Mouse (Mus musculus) layer of hippocampus, adult 2 months (tissue): ENCODE data around the gene Btg2. TPM values are rescaled to one million over a fixed set of nuclear protein-coding genes. Genes with fewer than 3 reads are reported as not detected.
A peak's percentile ranks its signal among the peaks of the same experiment; 100 is the strongest.

ENCODE experiments used
- DNase-seq, 2 experiments: peaks; one replicate each; pipeline ENCODE4 v3.0.0; 2022; ENCODE audit warnings: low spot score in 2 of 2
- H3K27ac ChIP-seq: fragments of 200-600 bp; 2 replicates; pipeline ENCODE4 v1.8.1; 2022
- H3K4me3 ChIP-seq: fragments of 200-600 bp; 2 replicates; pipeline ENCODE4 v1.8.1; 2022; ENCODE audit warnings: mild to moderate bottlenecking
- CTCF ChIP-seq: fragments of 200-600 bp; conservative IDR thresholded peaks from 2 replicates; pipeline ENCODE4 v1.8.1; 2022; ENCODE audit warnings: antibody characterized with exemption, mild to moderate bottlenecking, moderate library complexity
- total RNA-seq, 2 experiments: library from RNA; stranded (reverse); gene quantifications; 2 replicates each; pipeline ENCODE4 v1.2.3; 2021

Btg2 gene
- total RNA-seq, 2 experiments from 2014 or later, result 17.2 to 22.0 TPM

GRCm38 (mm10) chr1:134095721-134096120 lies 16.8 kb upstream of the Btg2 start:
- no peak overlapping the region for H3K4me3 ChIP-seq
- H3K27ac ChIP-seq, result peak overlapping the region; percentile 39; the same call in 1 of the 2 replicates
- DNase-seq, result no peak
- TF ChIP-seq CTCF, result no peak

DNA sequence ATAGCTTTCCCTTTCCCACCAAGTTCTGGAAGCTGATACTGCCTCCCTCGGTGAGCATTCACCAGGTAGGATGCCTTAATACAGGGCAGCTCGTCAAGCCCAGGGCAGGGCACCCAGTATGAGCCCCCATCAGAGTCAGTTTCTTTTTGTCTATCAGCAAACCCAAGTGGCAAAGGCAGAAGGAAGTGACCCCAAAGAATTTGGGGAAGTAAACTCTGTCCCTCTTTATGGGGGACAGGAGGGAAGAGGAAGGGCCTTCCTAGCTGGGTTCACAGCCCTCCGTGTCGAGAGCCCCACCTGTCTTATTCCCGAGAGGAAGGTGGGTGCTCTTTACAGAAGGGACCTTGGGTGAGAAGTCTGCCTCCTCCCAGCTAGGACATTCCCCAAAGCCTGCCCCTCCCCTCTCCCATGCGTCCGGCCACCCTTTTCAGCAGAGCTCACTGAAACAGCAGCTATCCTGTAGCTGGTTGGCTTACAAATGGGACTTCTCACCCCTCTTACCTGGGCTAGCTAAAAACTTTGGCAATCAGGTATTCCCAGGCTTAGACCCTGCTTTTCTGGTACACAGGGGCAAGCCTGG lies 16.2 kb upstream of the Btg2 start:
- H3K4me3 ChIP-seq, result no peak overlapping the region
- DNase-seq, result no peak
- no peak for TF ChIP-seq CTCF
- H3K27ac ChIP-seq, result peak overlapping the region; percentile 47

- H3K4me3 ChIP-seq, result peak overlapping the region; percentile 56; the same call in 1 of the 2 replicates
- DNase-seq, result no peak
- no peak for TF ChIP-seq CTCF
- H3K27ac ChIP-seq, result peak overlapping the region; percentile 84
These were observed 15.0 kb upstream of the Btg2 start for GRCm38 (mm10) chr1:134093771-134094526.

DNA sequence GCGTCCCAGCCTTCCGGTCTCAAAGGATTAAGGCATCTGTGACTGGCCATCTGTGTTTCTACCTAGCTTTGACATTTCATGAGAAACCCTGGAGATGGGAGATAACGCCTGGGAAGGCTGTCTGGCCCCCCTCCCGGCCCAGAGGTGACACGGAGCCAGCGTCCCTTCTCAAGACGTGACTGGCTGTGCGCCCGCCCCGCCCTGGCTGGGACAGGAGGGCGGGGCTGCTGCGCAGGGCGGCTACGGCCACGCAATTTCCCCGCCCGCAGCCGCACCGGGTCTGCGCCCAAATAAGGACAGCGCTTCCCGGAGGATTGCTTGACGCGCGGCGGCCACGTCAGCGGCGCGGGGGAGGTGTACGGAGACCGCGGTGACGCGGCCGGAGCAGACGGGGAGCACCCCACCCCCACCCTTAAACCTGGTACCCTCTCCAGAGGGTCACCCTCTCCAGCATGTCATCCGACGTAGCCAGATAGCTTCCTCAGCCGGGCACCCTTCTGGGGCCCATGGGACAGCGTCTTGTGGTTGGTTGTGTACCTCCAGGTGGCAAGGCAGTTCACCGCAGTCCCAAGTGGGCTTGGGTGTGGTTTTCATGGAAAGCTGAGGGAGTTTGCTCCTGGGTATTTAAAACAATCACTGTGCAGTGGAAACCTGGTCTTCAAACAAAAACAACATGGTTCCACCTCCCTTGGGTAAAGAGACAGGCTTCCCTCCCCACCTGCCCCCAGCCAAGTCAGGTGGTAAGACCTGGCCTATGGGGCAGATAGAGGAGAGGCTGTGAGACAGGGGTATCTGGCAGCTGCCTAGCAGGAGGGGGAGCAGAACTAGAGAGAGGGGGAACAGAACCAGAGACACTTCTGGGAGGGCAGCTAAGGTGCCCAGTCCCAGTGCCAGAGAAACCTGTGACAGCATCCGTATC lies 14.2 kb upstream of the Btg2 start:
- DNase-seq, result peak; percentile 87 to 90
- TF ChIP-seq CTCF, result no peak
- H3K4me3 ChIP-seq, result peak overlapping the region; percentile 56

DNA sequence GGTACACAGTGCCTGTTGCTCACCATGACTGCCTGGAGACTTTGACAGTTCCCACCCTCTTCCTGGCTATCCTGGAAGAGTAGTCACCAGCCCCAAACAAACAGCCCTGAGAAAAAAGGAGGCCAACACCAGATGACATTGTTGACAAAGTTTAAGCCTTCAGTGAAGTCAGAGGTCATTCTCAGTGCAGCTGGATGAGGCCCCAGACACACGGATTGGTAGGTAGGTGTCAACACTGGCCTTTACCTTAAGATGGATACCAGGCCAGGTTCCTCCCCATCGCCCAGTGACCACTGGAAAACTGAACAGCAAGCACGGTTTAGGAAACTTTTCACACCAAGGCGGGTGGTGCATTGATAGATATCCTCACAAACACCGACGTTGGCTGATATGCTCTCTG lies 13.4 kb upstream of the Btg2 start:
- no peak for DNase-seq
- no peak for TF ChIP-seq CTCF
- peak overlapping the region; percentile 84 for H3K27ac ChIP-seq
- H3K4me3 ChIP-seq, result peak overlapping the region; percentile 56

More for the DNA sequence above, 14.2 kb upstream of the Btg2 start:
- peak overlapping the region; percentile 84 for H3K27ac ChIP-seq

- TF ChIP-seq CTCF, result no peak
- H3K27ac ChIP-seq, result peak overlapping the region; percentile 84; the same call in 1 of the 2 replicates
- H3K4me3 ChIP-seq, result no peak overlapping the region
- no peak for DNase-seq
These were observed 12.9 kb upstream of the Btg2 start for GRCm38 (mm10) chr1:134091851-134092250.

DNA sequence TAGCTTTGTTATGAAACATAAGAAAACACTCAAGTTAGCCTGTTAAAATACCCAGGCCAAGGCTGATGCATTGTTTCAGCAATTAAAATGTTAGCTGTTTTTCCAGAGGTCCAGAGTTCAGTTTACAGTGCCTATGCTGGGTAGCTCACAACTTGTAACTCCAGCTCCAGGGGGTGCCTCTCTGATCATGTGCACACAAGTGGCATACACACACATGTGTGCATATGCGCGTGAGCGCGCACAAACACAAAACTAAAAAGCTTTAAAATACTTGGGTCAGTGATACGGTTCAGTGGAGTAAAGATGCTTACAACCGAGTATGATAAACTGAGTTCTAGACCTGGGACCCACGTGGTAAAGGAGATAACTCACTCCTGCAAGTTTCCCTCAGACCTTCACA lies 10.2 kb upstream of the Btg2 start:
- no peak for DNase-seq
- H3K4me3 ChIP-seq, result no peak overlapping the region
- TF ChIP-seq CTCF, result no peak
- no peak overlapping the region for H3K27ac ChIP-seq

DNA sequence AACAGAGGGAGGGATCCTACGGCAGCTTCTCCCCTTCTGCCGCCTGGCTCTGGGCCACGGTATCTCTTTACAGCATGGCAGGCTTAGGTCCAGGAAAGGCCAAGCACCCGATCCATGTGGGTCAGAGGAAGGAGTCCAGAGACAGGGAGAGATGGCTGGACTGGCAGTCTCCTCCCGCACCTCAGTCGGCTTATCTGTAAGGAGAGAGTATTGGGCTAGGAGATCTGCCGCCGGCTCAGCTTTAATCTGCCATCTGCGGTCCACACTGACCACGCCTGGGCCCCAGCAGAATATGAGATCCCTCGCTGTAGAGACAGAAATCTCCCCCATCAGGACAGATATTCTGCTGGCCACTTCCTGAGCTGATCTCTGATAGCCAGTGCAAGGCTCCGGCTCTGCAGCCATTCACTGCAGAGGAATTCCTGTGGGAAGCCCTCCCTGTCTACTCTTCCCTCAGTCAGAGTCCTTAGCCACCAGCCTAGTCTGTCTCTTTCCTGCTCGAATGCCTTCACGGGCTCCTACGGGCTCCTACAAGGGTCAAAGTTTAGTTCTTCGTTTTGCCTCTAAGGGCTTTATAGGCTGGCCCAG lies 8.0 kb upstream of the Btg2 start:
- no peak overlapping the region for H3K4me3 ChIP-seq
- H3K27ac ChIP-seq, result no peak overlapping the region
- no peak for DNase-seq
- no peak for TF ChIP-seq CTCF

DNA sequence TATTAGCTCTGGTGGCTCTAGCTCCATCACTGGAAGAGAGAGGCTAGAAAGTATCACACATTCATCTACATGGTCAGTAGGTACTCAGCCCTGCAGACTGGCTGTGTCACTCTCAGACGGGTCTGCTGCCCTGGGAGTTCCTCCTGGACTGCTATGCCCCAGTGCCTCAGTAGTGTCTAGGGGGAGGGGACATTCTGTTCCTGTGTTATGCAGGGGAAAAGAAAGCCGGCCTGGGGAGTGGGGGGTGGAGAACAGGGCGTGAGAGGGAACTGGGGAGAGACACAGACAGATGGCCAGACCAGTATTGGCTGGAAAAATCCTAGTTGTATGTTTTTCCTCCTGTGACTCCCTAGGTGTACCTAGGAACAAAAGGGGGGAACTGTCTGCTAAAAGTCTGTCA lies 7.1 kb upstream of the Btg2 start:
- DNase-seq, result no peak
- Histone ChIP-seq H3K4me3 (no peak overlapping the region), H3K27ac (no peak overlapping the region)
- TF ChIP-seq CTCF, result no peak

GRCm38 (mm10) chr1:134084128-134084527 lies 5.2 kb upstream of the Btg2 start:
- Histone ChIP-seq H3K4me3 (no peak overlapping the region), H3K27ac (peak overlapping the region; percentile 80)
- no peak for TF ChIP-seq CTCF
- DNase-seq, result no peak

GRCm38 (mm10) chr1:134083676-134084075 lies 4.8 kb upstream of the Btg2 start:
- Histone ChIP-seq H3K4me3 (no peak overlapping the region), H3K27ac (peak overlapping the region; percentile 80)
- no peak for DNase-seq
- no peak for TF ChIP-seq CTCF

- no peak overlapping the region for H3K4me3 ChIP-seq
- peak overlapping the region; percentile 80 for H3K27ac ChIP-seq
- peak; percentile 72 to 81 for DNase-seq
- TF ChIP-seq CTCF, result no peak
These were observed 4.1 kb upstream of the Btg2 start for GRCm38 (mm10) chr1:134082987-134083516.
